Mouse (Mus musculus) embryonic facial prominence, embryonic 10.5 days (tissue): ENCODE measurements around the gene Phf21b. TPM values are rescaled to one million over a fixed set of nuclear protein-coding genes. Genes with fewer than 3 reads are reported as not detected.

Experiments
- DNase-seq: peaks from one replicate; pipeline ENCODE4 v3.0.0-alpha.2; 2017; ENCODE audit warnings: low spot score
- H3K27ac ChIP-seq: fragments of 300-500 bp; sonication (generic); replicated peaks from 2 replicates; pipeline ENCODE4 v1.5.1; 2016; ENCODE audit warnings: mild to moderate bottlenecking
- H3K27me3 ChIP-seq: fragments of 300-500 bp; sonication (generic); replicated peaks from 2 replicates; pipeline ENCODE4 v1.6.1; 2016; ENCODE audit warnings: low read depth, mild to moderate bottlenecking; ENCODE audit not compliant: poor library complexity, severe bottlenecking
- H3K36me3 ChIP-seq: fragments of 300-500 bp; sonication (generic); replicated peaks from 2 replicates; pipeline ENCODE4 v1.6.1; 2016; ENCODE audit warnings: mild to moderate bottlenecking, moderate library complexity
- H3K4me1 ChIP-seq: fragments of 300-500 bp; sonication (generic); 2 replicates; pipeline ENCODE4 v1.6.1; 2016
- H3K4me3 ChIP-seq: fragments of 300-500 bp; sonication (generic); 2 replicates; pipeline ENCODE4 v1.5.1; 2016; ENCODE audit warnings: mild to moderate bottlenecking, moderate library complexity
- H3K9me3 ChIP-seq: fragments of 300-500 bp; sonication (generic); 2 replicates; pipeline ENCODE4 v1.6.1; 2016; ENCODE audit warnings: mild to moderate bottlenecking
- WGBS: fragments of 180-500 bp; shearing (Covaris S2); methylation state at CpG from one replicate; pipeline ENCODE4 v1.1.7; 2016; 5-methylcytosine and 5-hydroxymethylcytosine counted together
- polyA plus RNA-seq: library from polyadenylated mRNA; unstranded; fragments of >200 nt; fragmentation: Nextera tagmentation; extraction: Ambion mirVana; gene quantifications from 2 replicates; pipeline ENCODE4 v1.2.1, GENCODE M21; 2016

The Phf21b gene
- polyA plus RNA-seq, 1 experiment from 2014 or later: 2.2 TPM

- peaks cover 9% of the 10 kb centered on the region for H3K4me1 ChIP-seq
- peaks cover 11% of the 10 kb centered on the region for H3K27me3 ChIP-seq
- H3K36me3 ChIP-seq: no peaks in the 10 kb centered on the region
- H3K9me3 ChIP-seq: no peaks in the 10 kb centered on the region
- WGBS: 92% methylated on average over 8 of the region's 8 CpGs
- H3K4me3 ChIP-seq: no peak overlapping the region
- DNase-seq: no peak
- H3K27ac ChIP-seq: no peak overlapping the region
These were observed 6.1 kb upstream of the Phf21b start for GRCm38 (mm10) chr15:84861911-84862310.

- Histone ChIP-seq H3K36me3 (no peaks in the 10 kb centered on the region), H3K27me3 (peaks cover 22% of the 10 kb centered on the region), H3K4me1 (peaks cover 35% of the 10 kb centered on the region), H3K9me3 (no peaks in the 10 kb centered on the region), H3K27ac (no peak overlapping the region), H3K4me3 (no peak overlapping the region)
- DNase-seq: no peak
- 81% methylated on average over 2 of the region's 2 CpGs for WGBS
These were observed 1.8 kb upstream of the Phf21b start for GRCm38 (mm10) chr15:84857623-84858022.

- H3K9me3 ChIP-seq: no peaks in the 10 kb centered on the region
- H3K4me3 ChIP-seq: peak overlapping the region; percentile 85
- peaks cover 58% of the 10 kb centered on the region for H3K4me1 ChIP-seq
- peak overlapping the region; percentile 94 for H3K27ac ChIP-seq
- DNase-seq: peak; percentile 64
- under 1% methylated on average over 88 of the region's 88 CpGs for WGBS
- no peaks in the 10 kb centered on the region for H3K36me3 ChIP-seq
- H3K27me3 ChIP-seq: peaks cover 22% of the 10 kb centered on the region
These were observed 638 bp downstream of the Phf21b start for GRCm38 (mm10) chr15:84854921-84855901.

- Histone ChIP-seq H3K9me3 (no peaks in the 10 kb centered on the region), H3K27me3 (peaks cover 22% of the 10 kb centered on the region), H3K36me3 (no peaks in the 10 kb centered on the region), H3K27ac (peak overlapping the region; percentile 94), H3K4me1 (peaks cover 58% of the 10 kb centered on the region), H3K4me3 (peak overlapping the region; percentile 85)
- DNase-seq: peak; percentile 66
- WGBS: under 1% methylated on average over 49 of the region's 49 CpGs
These were observed 1.6 kb downstream of the Phf21b start for GRCm38 (mm10) chr15:84854171-84854811.

- peak overlapping the region; percentile 94 for H3K27ac ChIP-seq
- no peaks in the 10 kb centered on the region; the same call in 1 of the 2 replicates for H3K36me3 ChIP-seq
- under 1% methylated on average over 84 of the region's 84 CpGs for WGBS
- peak; percentile 94 for DNase-seq
- no peaks in the 10 kb centered on the region for H3K9me3 ChIP-seq
- peaks cover 58% of the 10 kb centered on the region for H3K4me1 ChIP-seq
- H3K27me3 ChIP-seq: peaks cover 19% of the 10 kb centered on the region
- H3K4me3 ChIP-seq: peak overlapping the region; percentile 85
These were observed 2.4 kb downstream of the Phf21b start for GRCm38 (mm10) chr15:84853261-84854137.

- no peak for DNase-seq
- WGBS: 23% methylated on average over 10 of the region's 10 CpGs
- H3K36me3 ChIP-seq: no peaks in the 10 kb centered on the region; the same call in 1 of the 2 replicates
- H3K27me3 ChIP-seq: peaks cover 16% of the 10 kb centered on the region
- H3K9me3 ChIP-seq: no peaks in the 10 kb centered on the region
- H3K4me3 ChIP-seq: peak overlapping the region; percentile 85
- peak overlapping the region; percentile 94 for H3K27ac ChIP-seq
- H3K4me1 ChIP-seq: peaks cover 58% of the 10 kb centered on the region
These were observed 3.3 kb downstream of the Phf21b start for GRCm38 (mm10) chr15:84852457-84853070.

- H3K36me3 ChIP-seq: no peaks in the 10 kb centered on the region; the same call in 1 of the 2 replicates
- peaks cover 56% of the 10 kb centered on the region for H3K4me1 ChIP-seq
- 88% methylated on average over 1 of the region's 1 CpGs for whole genome bisulfite sequencing
- DNase-seq: no peak
- H3K9me3 ChIP-seq: no peaks in the 10 kb centered on the region
- peaks cover 11% of the 10 kb centered on the region for H3K27me3 ChIP-seq
- H3K27ac ChIP-seq: no peak overlapping the region
- H3K4me3 ChIP-seq: no peak overlapping the region
These were observed 5.5 kb downstream of the Phf21b start for GRCm38 (mm10) chr15:84850321-84850720.

- Histone ChIP-seq H3K27me3 (no peaks in the 10 kb centered on the region), H3K4me1 (peaks cover 53% of the 10 kb centered on the region), H3K27ac (no peak overlapping the region), H3K4me3 (no peak overlapping the region), H3K36me3 (no peaks in the 10 kb centered on the region; the same call in 1 of the 2 replicates), H3K9me3 (no peaks in the 10 kb centered on the region)
- no peak for DNase-seq
- 61% methylated on average over 3 of the region's 3 CpGs for WGBS
These were observed 9.6 kb downstream of the Phf21b start for GRCm38 (mm10) chr15:84846216-84846615.

GRCm38 (mm10) chr15:84844831-84845230 is 11.0 kb downstream of the Phf21b start:
- Histone ChIP-seq H3K27ac (no peak overlapping the region), H3K27me3 (no peaks in the 10 kb centered on the region), H3K36me3 (no peaks in the 10 kb centered on the region; the same call in 1 of the 2 replicates), H3K4me1 (peaks cover 51% of the 10 kb centered on the region), H3K4me3 (no peak overlapping the region), H3K9me3 (no peaks in the 10 kb centered on the region)
- no peak for DNase-seq
- 74% methylated on average over 4 of the region's 4 CpGs for WGBS

- Histone ChIP-seq H3K9me3 (no peaks in the 10 kb centered on the region), H3K27ac (no peak overlapping the region), H3K4me3 (no peak overlapping the region), H3K36me3 (no peaks in the 10 kb centered on the region), H3K27me3 (no peaks in the 10 kb centered on the region), H3K4me1 (peaks cover 51% of the 10 kb centered on the region)
- 81% methylated on average over 10 of the region's 10 CpGs for WGBS
- DNase-seq: no peak
These were observed 12.8 kb downstream of the Phf21b start for GRCm38 (mm10) chr15:84843034-84843433.

GRCm38 (mm10) chr15:84841925-84842821 is 13.7 kb downstream of the Phf21b start:
- DNase-seq: peak; percentile 23
- Histone ChIP-seq H3K27me3 (no peaks in the 10 kb centered on the region), H3K4me3 (no peak overlapping the region), H3K27ac (no peak overlapping the region), H3K4me1 (peaks cover 51% of the 10 kb centered on the region), H3K36me3 (peaks cover 5% of the 10 kb centered on the region; the same call in 1 of the 2 replicates), H3K9me3 (no peaks in the 10 kb centered on the region)
- WGBS: 52% methylated on average over 19 of the region's 19 CpGs
